Mouse (Mus musculus): Measurements from ENCODE around the gene Sprr2k.

DNA sequence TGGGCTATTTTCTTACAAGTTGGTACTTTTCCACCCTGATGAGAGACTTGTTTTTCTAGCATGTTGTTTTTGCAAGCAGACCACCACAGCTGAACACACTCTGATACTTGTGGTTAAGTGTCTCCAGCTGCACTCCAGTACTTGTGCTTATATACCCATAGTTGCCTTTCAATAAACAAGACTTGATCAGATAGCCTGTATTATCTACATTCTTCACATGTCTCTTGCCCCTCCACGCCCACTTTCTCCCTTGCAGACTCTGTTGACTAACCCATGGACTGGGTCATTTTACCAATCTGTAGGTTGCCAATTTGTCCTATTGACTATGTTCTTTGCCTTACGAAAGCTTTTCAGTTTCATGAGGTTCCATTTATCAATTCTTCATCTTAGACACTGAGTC is 37.7 kb downstream of the Sprr2k start:
- no peak for TF ChIP-seq CTCF (IDR thresholded peaks at IDR 0.05; ENCODE audit: extremely low read depth, insufficient read length, insufficient replicate concordance, low read depth, low read length)
- TF ChIP-seq POLR2A (IDR thresholded peaks at IDR 0.05; ENCODE audit: low read depth, low read length), result no peak

Data from small intestine, adult 2 months (tissue).